Comparison of ENCODE assay signal across 21 mouse cellular contexts in genomic region chr11:118414270-118414669, GRCm38 (mm10). TPM values are rescaled to one million over a fixed set of nuclear protein-coding genes. Genes with fewer than 3 reads are reported as not detected.
"Had no signal": no experiment of that assay in that cellular context is flagged by ENCODE, and none has a peak within 500 bp of the region (broad histone marks: within the 10 kb centered on the region; RNA-seq: fewer than 3 reads in every experiment).

No protein-coding gene starts in this region.

- H3K4me2 ChIP-seq: lung, embryonic 14.5 days; midbrain, embryonic 12.5 days; neural tube, embryonic 13.5 days; neural tube, embryonic 15.5 days; stomach, embryonic 15.5 days had no signal

- H3K27ac ChIP-seq: midbrain, embryonic 10.5 days; midbrain, embryonic 12.5 days; neural tube, embryonic 13.5 days; neural tube, embryonic 15.5 days; stomach, embryonic 15.5 days had no signal

- H3K9me3 ChIP-seq: midbrain, embryonic 10.5 days; midbrain, embryonic 12.5 days; neural tube, embryonic 13.5 days; neural tube, embryonic 15.5 days; stomach, embryonic 15.5 days had no signal

- ATAC-seq: midbrain, embryonic 16.5 days had no signal

- H3K9ac ChIP-seq: lung, embryonic 14.5 days; midbrain, embryonic 12.5 days; neural tube, embryonic 13.5 days; neural tube, embryonic 15.5 days; stomach, embryonic 15.5 days had no signal

- DNase-seq: lung, adult 18-20 months; lung, embryonic 14.5 days; lung, postnatal 10 days; lung, postnatal 4 days; midbrain, embryonic 14.5 days; retina, postnatal 1 day; right cerebral cortex, adult 18-20 months; right cerebral cortex, postnatal 25 days; right cerebral cortex, postnatal 4 days; thymus, adult 2 months; thymus, postnatal 25 days; thymus, postnatal 4 days had no signal

- H3K4me3 ChIP-seq: midbrain, embryonic 10.5 days; midbrain, embryonic 12.5 days; myocyte; neural tube, embryonic 13.5 days; neural tube, embryonic 15.5 days; stomach, embryonic 15.5 days had no signal

- H3K27me3 ChIP-seq: midbrain, embryonic 12.5 days; neural tube, embryonic 13.5 days; neural tube, embryonic 15.5 days; stomach, embryonic 15.5 days had no signal

RNA-seq across cellular contexts. Expression of gene C1qtnf1, which starts 13.7 kb away (rescaled TPM):
- total RNA-seq: megakaryocyte, adult 5-6 weeks; megakaryocyte-erythroid progenitor cell, adult 5-6 weeks had no signal
